Mouse (Mus musculus) erythroblast, adult 5-6 weeks (primary cell): ENCODE data around the gene Rab11b. TPM values are rescaled to one million over a fixed set of nuclear protein-coding genes. Genes with fewer than 3 reads are reported as not detected.
"Not testable (repeated sequence)": the region's sequence is repeated elsewhere in the genome, so short reads cannot be mapped to it uniquely, and the experiment has no call there.

Source experiments
- ATAC-seq: replicated peaks from 2 replicates; pipeline ENCODE4 v1.8.0; 2016; ENCODE audit warnings: moderate number of reproducible peaks, mild to moderate bottlenecking, moderate TSS enrichment, inconsistent platforms; ENCODE audit not compliant: poor library complexity, low FRiP score, severe bottlenecking
- total RNA-seq, 2 experiments: library from RNA; stranded (forward) in 1 of 2; stranded (reverse) in 1 of 2; fragments of 150-400 nt in 1 of 2; fragments of 200-764, 138-1000 nt in 1 of 2; gene quantifications; 2 replicates each; pipeline versions ENCODE4 v1.2.3 to v1.2.4; 2015 to 2017; ENCODE audit warnings: low replicate concordance in 2 of 2

Gene Rab11b
- total RNA-seq, 2 experiments from 2014 or later, result 28.1 to 50.9 TPM

- no peak for ATAC-seq
Observed at GRCm38 (mm10) chr17:33773871-33774572, 13.7 kb upstream of the Rab11b start.

DNA sequence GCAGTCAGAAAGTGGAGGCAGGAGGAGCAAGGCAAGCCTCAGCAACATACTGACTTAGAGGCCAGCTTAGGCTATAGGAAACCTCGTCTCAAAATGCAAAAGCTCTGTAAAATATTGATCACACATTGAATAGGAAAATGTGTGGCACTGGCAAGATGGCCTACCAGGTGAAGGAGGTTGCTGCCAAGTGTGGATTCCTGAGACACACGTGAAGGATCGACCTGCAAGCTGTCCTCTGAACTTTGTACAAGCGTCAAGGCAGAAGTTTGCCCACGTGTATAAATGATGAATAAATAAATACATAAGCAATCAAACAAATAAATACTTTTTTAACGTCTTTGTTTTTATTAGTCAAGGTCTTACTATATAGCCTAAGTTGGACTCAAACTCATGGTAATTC lies 13.1 kb upstream of the Rab11b start:
- ATAC-seq, result no peak

DNA sequence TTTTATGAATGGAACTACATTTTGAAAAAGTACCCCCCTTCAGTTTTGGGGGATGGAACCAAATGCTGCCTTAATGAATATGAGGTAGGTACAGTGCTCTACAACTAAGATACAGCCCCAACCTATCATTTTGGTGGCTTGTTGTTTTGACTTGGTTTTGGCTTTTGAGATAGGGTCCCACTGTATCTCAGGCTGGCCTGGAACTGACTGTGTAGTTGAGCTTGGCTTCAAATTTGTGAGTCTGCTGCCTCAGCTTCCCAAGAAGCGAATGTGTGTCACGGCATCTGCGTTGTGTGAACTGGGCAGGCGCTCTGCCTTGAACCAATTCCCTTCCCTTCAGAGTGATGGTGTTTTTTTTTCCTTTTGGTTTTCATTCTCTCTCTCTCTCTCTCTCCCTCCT lies 11.3 kb upstream of the Rab11b start:
- ATAC-seq, result no peak

- ATAC-seq, result no peak
Observed at GRCm38 (mm10) chr17:33766389-33766788, 6.1 kb upstream of the Rab11b start.

DNA sequence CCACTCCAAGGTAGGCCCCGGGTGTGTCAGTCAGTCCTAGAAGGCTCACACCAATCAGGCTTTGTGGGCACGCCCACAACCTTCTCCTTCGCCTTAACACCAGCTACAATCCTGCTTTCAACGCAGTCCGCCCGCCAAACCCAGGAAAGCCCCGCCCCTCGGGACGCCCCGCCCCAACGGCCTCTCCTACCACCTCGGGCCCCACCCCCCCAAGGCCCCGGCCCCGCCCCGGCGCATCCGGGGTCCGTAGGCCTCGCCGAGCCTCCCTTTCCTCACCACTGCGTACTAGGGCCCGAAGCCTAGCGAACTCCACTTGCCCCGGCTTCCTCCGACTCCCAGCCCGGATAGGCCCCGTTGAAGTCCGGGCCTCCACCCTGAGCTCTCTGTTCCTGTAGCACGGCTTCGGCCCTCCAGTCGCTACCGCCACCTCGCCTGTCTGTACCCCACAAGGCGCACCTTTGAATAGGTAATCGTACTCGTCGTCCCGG lies 519 bp downstream of the Rab11b start:
- ATAC-seq, result peak; percentile 73

GRCm38 (mm10) chr17:33757231-33757630 lies 3.1 kb downstream of the Rab11b start:
- ATAC-seq, result no peak

GRCm38 (mm10) chr17:33756108-33756790 lies 4.1 kb downstream of the Rab11b start:
- ATAC-seq, result no peak

DNA sequence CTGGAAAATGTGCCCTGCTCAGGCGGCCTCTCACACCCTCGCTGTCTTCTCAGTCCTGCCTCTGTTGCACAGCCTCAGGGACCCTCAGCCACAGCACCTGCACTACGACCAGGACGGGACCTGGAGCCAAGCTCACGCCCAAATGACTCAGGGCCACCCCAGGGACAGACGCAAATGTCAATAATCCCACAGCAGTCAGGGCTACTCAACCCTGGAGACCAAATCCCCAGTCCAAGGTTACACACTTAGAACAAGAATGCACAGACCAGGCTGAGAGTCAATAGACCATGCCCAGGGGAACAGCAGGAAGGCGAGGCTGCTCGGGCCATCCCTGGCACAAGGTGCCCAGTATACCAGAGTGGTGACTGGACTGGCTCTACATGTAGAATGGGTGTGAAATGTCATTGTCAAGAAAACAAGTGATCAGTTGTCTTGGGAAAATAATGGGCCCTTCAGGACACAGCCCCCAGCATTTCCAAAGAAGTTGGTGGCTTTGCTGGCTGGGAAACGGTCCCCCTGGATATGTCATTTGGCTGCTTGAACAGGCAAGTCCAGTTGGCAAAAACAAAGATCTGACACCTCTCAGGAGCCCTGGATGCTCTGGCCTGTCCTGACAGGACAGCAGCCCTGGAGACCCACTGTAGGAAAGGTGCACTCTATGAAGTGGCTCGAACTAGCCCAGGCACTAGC lies 4.8 kb downstream of the Rab11b start:
- no peak for ATAC-seq

GRCm38 (mm10) chr17:33754656-33755055 lies 5.7 kb downstream of the Rab11b start:
- ATAC-seq, result no peak

GRCm38 (mm10) chr17:33752297-33752696 lies 8.0 kb downstream of the Rab11b start:
- no peak for ATAC-seq

GRCm38 (mm10) chr17:33751181-33751580 lies 9.1 kb downstream of the Rab11b start:
- ATAC-seq, result no peak

DNA sequence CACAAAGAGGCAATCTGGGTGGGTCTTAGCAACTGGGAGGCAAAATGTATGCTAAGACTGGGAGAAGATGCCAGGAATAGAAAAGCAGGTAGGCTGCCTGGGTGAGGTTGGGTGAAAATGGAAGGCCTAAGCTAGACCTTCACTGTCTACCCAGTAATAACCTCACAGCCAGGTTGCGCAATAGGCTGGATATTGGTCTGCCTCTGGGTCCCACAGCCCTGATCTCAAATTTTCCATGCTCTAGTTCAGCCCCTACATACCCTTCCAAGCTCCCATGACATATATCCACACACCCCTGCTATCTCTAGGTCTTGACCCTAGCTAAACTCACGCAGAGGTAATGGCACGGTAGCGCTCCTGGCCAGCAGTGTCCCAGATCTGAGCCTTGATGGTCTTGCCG lies 10.9 kb downstream of the Rab11b start:
- ATAC-seq, result no peak

- ATAC-seq, result peak; percentile 48; the same call in 1 of the 2 replicates
Observed at GRCm38 (mm10) chr17:33746011-33746410, 14.3 kb downstream of the Rab11b start.

GRCm38 (mm10) chr17:33744686-33745384 lies 15.5 kb downstream of the Rab11b start:
- no peak for ATAC-seq

DNA sequence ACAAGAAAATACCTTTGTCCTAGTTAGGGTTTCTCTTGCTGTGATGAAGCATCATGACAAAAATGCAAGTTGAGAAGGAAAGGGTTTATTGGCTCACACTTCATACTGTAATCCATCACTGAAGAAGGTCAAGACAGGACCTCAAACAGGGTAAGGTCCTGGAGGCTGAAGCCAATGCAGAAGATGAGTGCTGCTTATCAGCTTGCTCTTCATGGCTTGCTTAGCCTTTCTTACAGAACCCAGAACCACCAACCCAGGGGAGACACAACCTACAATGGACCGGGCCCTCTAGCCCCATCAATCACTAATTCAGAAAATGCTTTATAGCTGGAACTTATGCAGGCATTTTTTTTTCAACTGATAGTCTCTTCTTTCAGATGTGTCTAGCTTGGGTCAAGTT lies 17.9 kb downstream of the Rab11b start:
- no peak for ATAC-seq

DNA sequence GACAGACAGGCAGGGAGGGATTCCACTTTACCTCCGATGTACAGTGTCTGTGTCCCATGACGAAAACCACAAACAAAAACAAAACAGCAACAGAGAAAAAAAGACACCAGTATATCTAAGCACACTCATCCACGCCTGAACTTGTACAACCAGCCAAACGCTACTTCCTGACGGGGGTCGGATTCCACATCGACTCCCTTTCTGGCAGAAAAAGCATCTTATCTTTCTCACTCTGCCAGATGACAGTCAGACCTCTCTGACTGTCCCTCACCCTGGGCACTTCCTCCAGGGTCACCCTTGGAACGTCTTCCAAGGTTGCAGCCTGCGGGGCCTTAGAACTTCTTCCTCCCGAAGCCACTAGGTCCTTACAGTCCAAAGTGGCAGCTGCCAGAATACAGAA lies 26.8 kb downstream of the Rab11b start:
- not testable (repeated sequence) for ATAC-seq

DNA sequence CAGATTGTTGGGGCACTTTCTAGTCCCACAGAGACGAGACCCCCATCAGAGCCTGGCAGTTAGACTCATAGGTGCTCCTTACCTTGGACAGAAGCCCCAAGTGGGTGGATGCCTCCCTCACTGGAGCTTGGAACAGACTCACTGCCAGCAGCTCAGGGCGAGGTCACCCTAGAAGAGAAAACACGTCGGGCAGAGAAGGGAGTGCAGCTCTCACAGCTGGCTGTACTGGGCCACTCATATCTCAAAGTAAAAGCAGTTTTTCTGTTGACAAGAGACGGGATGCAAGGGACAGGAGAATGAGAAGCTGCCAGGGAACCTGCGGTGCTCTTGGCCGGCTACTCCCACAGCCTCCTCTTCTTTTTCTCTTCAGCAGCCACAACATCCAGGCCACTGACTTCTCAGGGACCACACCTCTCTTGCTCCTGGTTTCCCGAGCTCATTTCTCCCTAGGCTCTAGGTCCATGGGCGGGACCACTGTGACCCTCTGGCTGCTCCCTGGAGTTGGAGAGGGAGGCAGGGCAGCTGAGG lies 27.7 kb downstream of the Rab11b start:
- ATAC-seq, result not testable (repeated sequence)

- ATAC-seq, result peak; percentile 79
Observed at GRCm38 (mm10) chr17:33729215-33729614, 31.1 kb downstream of the Rab11b start.

DNA sequence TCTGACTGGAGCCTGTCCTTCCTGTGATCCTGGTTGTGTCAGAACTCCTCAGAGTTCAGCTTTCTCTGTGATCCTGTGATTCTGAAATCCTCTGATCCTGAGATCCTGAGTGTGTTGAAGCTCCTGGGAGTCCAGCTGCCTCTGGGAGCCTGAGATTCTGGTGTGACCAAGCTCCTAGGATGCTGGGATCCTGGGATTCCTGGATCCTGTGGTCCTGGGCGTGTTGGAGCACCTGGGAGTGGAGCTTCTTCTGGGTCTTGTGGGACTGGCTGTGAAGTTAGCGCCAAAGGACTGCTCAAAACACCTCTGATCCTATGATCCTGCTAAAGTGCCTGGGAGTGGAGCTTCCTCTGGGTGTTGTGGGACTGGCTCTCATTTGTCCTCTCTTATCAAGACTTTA lies 31.9 kb downstream of the Rab11b start:
- ATAC-seq, result no peak
